Mouse (Mus musculus) spleen, adult 2 months (tissue): Measurements from ENCODE around the gene AI661453.
"Not testable (repeated sequence)": the region's sequence is repeated elsewhere in the genome, so short reads cannot be mapped to it uniquely, and the experiment has no call there.

Experiments used
- CTCF ChIP-seq: fragments of 200-500 bp; IDR thresholded peaks from 2 replicates; pipeline ENCODE4 v1.5.1; 2011; ENCODE audit warnings: mild to moderate bottlenecking, inconsistent platforms; ENCODE audit not compliant: insufficient read depth, insufficient read length, insufficient replicate concordance; ENCODE audit errors: extremely low read depth
- POLR2A ChIP-seq: fragments of 200-500 bp; IDR thresholded peaks from 2 replicates; pipeline ENCODE4 v1.6.1; 2011; ENCODE audit warnings: low read depth, low read length, inconsistent platforms

DNA sequence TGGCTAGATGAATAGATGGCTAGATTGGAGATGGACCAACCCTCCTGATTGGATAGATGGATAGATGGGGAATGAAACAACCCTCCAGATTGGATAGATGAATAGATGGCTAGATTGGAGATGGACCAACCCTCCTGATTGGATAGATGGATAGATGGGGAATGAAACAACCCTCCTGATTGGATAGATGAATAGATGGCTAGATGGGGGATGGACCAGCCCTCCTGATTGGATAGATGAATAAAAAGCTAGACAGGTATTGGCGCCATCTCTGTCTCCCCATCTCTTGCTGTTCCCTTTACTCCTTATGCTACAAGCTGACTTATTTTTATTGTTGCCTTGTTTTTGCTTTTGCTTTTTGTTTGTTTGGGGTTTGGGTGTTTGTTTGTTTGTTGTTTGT, 13.8 kb upstream of the AI661453 start:
- TF ChIP-seq CTCF, POLR2A: not testable (repeated sequence)
